In the genomic region with DNA sequence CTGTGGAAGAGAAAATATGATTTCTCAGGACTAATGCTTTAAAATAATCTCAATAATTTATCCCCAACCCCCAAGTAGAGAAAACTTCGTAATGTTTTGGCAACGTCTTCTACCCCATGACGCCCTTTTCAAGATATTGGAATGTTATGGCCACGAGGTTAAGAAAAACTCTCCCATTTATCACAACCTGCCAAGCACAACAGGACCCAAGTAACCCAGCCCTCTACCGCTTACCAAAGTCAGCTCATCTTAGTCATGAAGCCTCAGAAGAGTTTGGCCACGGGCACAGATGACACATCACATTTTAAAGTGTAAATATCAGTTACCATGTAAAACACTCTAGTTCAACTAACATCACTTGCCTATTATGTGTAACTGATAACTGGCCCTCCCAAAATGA, we compare ENCODE assay signal across 15 mouse cellular contexts.
"Had no signal": no experiment of that assay in that cellular context is flagged by ENCODE, and none has a peak within 500 bp of the region (broad histone marks: within the 10 kb centered on the region; RNA-seq: fewer than 3 reads in every experiment).

No protein-coding gene starts in this region.

- H3K9ac ChIP-seq: kidney, embryonic 15.5 days; liver, embryonic 15.5 days; midbrain, embryonic 12.5 days; neural tube, embryonic 15.5 days had no signal

- H3K27me3 ChIP-seq: kidney, embryonic 15.5 days; liver, embryonic 15.5 days; midbrain, embryonic 12.5 days; neural tube, embryonic 15.5 days had no signal

- H3K4me1 ChIP-seq: liver, embryonic 15.5 days; midbrain, embryonic 12.5 days; neural tube, embryonic 15.5 days had no signal

- H3K4me2 ChIP-seq: kidney, embryonic 15.5 days; liver, embryonic 11.5 days; liver, embryonic 15.5 days; midbrain, embryonic 12.5 days; neural tube, embryonic 15.5 days had no signal

- H3K9me3 ChIP-seq: kidney, embryonic 15.5 days; limb, embryonic 10.5 days; liver, embryonic 15.5 days; midbrain, embryonic 12.5 days; neural tube, embryonic 15.5 days had no signal

- DNase-seq: kidney, postnatal 25 days; lung, adult 2 months; lung, postnatal 4 days; right cerebral cortex, adult 18-20 months; right cerebral cortex, postnatal 25 days; thymus, adult 18-20 months; thymus, postnatal 14 days had no signal

- H3K36me3 ChIP-seq: kidney, embryonic 15.5 days; limb, embryonic 10.5 days; liver, embryonic 15.5 days; midbrain, embryonic 12.5 days; neural tube, embryonic 15.5 days had no signal

- ATAC-seq: lung, postnatal 0 days had no signal

- H3K27ac ChIP-seq: kidney, embryonic 15.5 days; left cerebral cortex, adult 2 months; limb, embryonic 10.5 days; liver, embryonic 15.5 days; midbrain, embryonic 12.5 days; neural tube, embryonic 15.5 days had no signal

- H3K4me3 ChIP-seq: kidney, embryonic 15.5 days; left cerebral cortex, adult 2 months; limb, embryonic 10.5 days; liver, embryonic 15.5 days; midbrain, embryonic 12.5 days; neural tube, embryonic 15.5 days had no signal
